Mouse (Mus musculus) thymus, postnatal 0 days (tissue): ENCODE data around the gene Prm1. TPM values are rescaled to one million over a fixed set of nuclear protein-coding genes. Genes with fewer than 3 reads are reported as not detected.

Source experiments
- DNase-seq: peaks from one replicate; pipeline ENCODE4 v3.0.0-alpha.2; 2015; ENCODE audit warnings: low spot score
- polyA plus RNA-seq: library from polyadenylated mRNA; unstranded; fragments of >200 nt; fragmentation: Nextera tagmentation; extraction: Ambion mirVana; gene quantifications from 2 replicates; pipeline ENCODE4 v1.2.1, GENCODE M21; 2015

The Prm1 gene
- polyA plus RNA-seq, 1 experiment from 2014 or later: 2.1 TPM

GRCm38 (mm10) chr16:10783152-10783434 is 22.5 kb downstream of the Prm1 start:
- DNase-seq: peak; percentile 46

- peak; percentile 18 for DNase-seq
Measured at GRCm38 (mm10) chr16:10782377-10783151, 23.1 kb downstream of the Prm1 start.

- peak; percentile 82 for DNase-seq
Measured at GRCm38 (mm10) chr16:10781862-10782371, 23.7 kb downstream of the Prm1 start.

GRCm38 (mm10) chr16:10780631-10781120 is 25.0 kb downstream of the Prm1 start:
- DNase-seq: peak; percentile 60

GRCm38 (mm10) chr16:10777579-10778160 is 28.0 kb downstream of the Prm1 start:
- no peak for DNase-seq

GRCm38 (mm10) chr16:10776322-10776721 is 29.3 kb downstream of the Prm1 start:
- no peak for DNase-seq

- peak; percentile 13 for DNase-seq
Measured at GRCm38 (mm10) chr16:10774726-10775125, 30.9 kb downstream of the Prm1 start.

- no peak for DNase-seq
Measured at GRCm38 (mm10) chr16:10773543-10773942, 32.1 kb downstream of the Prm1 start.

- DNase-seq: peak; percentile 86
Measured at GRCm38 (mm10) chr16:10771769-10772510, 33.7 kb downstream of the Prm1 start.

GRCm38 (mm10) chr16:10770531-10771325 is 34.9 kb downstream of the Prm1 start:
- DNase-seq: peak; percentile 62

- DNase-seq: peak; percentile 75
Measured at GRCm38 (mm10) chr16:10769661-10770060, 36.0 kb downstream of the Prm1 start.

GRCm38 (mm10) chr16:10768821-10769220 is 36.8 kb downstream of the Prm1 start:
- no peak for DNase-seq

GRCm38 (mm10) chr16:10767158-10767557 is 38.5 kb downstream of the Prm1 start:
- DNase-seq: peak; percentile 90

GRCm38 (mm10) chr16:10764323-10764722 is 41.3 kb downstream of the Prm1 start:
- no peak for DNase-seq

- DNase-seq: no peak
Measured at GRCm38 (mm10) chr16:10763540-10764264, 41.9 kb downstream of the Prm1 start.

- DNase-seq: no peak
Measured at GRCm38 (mm10) chr16:10762569-10763180, 43.0 kb downstream of the Prm1 start.

- DNase-seq: no peak
Measured at GRCm38 (mm10) chr16:10761182-10761581, 44.5 kb downstream of the Prm1 start.

GRCm38 (mm10) chr16:10756168-10756567 is 49.5 kb downstream of the Prm1 start:
- no peak for DNase-seq

- no peak for DNase-seq
Measured at GRCm38 (mm10) chr16:10754521-10755296, 50.9 kb downstream of the Prm1 start.
